Mouse (Mus musculus) megakaryocyte, embryonic 14.5 days (primary cell): ENCODE measurements around the gene Gm45140. TPM values are rescaled to one million over a fixed set of nuclear protein-coding genes. Genes with fewer than 3 reads are reported as not detected.

Experiments used
- H3K27me3 ChIP-seq: replicated peaks from 2 replicates; pipeline ENCODE3; 2012; ENCODE audit warnings: inconsistent platforms
- H3K36me3 ChIP-seq: replicated peaks from 2 replicates; pipeline ENCODE3; 2012; ENCODE audit warnings: low read length, inconsistent platforms, mixed read lengths
- H3K4me1 ChIP-seq: 2 replicates; pipeline ENCODE4 v1.6.1; 2012; ENCODE audit warnings: inconsistent platforms
- H3K4me3 ChIP-seq: replicated peaks from 2 replicates; pipeline ENCODE3; 2012; ENCODE audit warnings: moderate library complexity, mild to moderate bottlenecking, inconsistent platforms
- H3K9me3 ChIP-seq: 2 replicates; pipeline ENCODE4 v1.6.1; 2012; ENCODE audit warnings: inconsistent platforms
- FLI1 ChIP-seq: IDR thresholded peaks from 2 replicates; pipeline ENCODE4 v1.6.1; 2012; ENCODE audit warnings: low read length, inconsistent platforms, mixed read lengths
- GATA1 ChIP-seq: IDR thresholded peaks from 3 replicates; pipeline ENCODE4 v1.6.1; 2012; ENCODE audit warnings: mixed read lengths, low read length, inconsistent platforms, borderline replicate concordance
- polyA plus RNA-seq: library from polyadenylated mRNA; stranded (reverse); fragments of >175 nt; gene quantifications from 2 replicates; pipeline ENCODE4 v1.2.3, GENCODE M21; 2012; ENCODE audit warnings: low replicate concordance; ENCODE audit not compliant: insufficient read depth

Gm45140 gene
- polyA plus RNA-seq, 1 experiment = 13.2 TPM

DNA sequence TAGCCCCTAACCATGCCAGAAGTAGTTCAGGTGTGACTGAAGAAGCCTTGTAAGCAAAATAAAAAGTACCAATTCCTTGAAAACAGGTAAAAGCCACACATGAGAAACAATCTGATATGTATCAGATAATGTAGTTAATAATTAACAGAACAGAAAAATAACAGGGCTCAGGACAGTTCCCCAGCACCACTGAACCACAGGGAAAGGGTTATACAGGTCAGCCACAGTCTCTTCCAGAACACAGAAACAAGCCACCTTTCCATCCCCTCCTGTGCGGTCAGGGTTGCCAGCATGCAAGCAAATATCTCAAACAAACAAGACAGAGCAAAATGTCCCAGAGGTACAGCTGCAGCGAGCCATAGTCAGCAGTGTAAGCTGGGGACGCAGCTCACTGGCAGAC is 76.2 kb downstream of the Gm45140 start:
- H3K27me3 ChIP-seq = peaks cover 4% of the 10 kb centered on the region
- no peak for TF ChIP-seq FLI1
- no peak for TF ChIP-seq GATA1

DNA sequence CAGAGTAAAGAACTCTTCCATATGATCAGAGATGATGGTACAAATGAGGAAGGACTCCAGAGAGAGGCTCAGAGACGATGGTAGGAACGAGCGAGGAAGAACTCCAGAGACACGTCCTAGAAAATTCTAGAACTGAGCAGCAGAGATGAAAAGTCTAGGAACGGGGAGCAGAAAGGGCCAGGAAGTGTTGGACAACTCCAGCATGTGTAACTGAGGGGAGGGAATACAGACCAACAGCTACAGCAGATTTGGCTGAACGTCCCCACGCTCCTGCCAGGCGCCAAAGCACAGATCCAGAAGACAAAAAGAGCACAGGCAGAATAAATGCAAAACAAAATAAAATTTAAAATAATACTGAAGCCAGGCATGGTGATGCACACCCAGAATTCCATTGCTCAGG is 78.7 kb downstream of the Gm45140 start:
- peaks cover 40% of the 10 kb centered on the region for H3K4me1 ChIP-seq
- H3K27me3 ChIP-seq = peaks cover 4% of the 10 kb centered on the region
- H3K9me3 ChIP-seq = 0 out of 2 replicates have a peak, but pooled peaks cover 9% of the 10 kb centered on the region
- TF ChIP-seq GATA1 (no peak), FLI1 (no peak)
- peaks cover 45% of the 10 kb centered on the region for H3K36me3 ChIP-seq
- no peak overlapping the region for H3K4me3 ChIP-seq

More for the DNA sequence above, 76.2 kb downstream of the Gm45140 start:
- peaks cover 32% of the 10 kb centered on the region for H3K4me1 ChIP-seq
- H3K9me3 ChIP-seq = 0 out of 2 replicates have a peak, but pooled peaks cover 5% of the 10 kb centered on the region
- H3K36me3 ChIP-seq = peaks cover 26% of the 10 kb centered on the region
- no peak overlapping the region for H3K4me3 ChIP-seq

DNA sequence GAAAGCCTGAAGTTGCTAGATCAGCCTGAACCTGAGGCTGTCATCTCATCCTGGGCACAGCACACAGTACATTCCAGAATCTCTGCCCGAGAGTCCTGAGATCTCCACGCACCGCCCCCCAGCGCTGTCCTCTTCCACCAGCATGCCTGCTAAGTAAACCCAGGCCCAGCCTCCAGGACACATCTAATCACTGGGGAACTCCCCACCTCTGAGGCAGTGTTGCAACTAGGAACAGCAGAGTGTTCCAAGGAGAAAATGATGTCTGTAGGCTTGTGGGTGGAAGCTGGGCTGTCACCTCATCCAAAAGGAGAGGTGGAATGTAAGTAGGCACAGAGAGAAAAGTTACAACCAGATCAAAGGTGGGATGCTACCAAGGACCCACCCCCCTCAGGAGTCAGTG is 80.4 kb downstream of the Gm45140 start:
- Histone ChIP-seq H3K36me3 (peaks cover 62% of the 10 kb centered on the region), H3K27me3 (peaks cover 4% of the 10 kb centered on the region), H3K9me3 (0 out of 2 replicates have a peak, but pooled peaks cover 9% of the 10 kb centered on the region), H3K4me3 (no peak overlapping the region), H3K4me1 (peaks cover 51% of the 10 kb centered on the region)
- no peak for TF ChIP-seq GATA1
- no peak for TF ChIP-seq FLI1

DNA sequence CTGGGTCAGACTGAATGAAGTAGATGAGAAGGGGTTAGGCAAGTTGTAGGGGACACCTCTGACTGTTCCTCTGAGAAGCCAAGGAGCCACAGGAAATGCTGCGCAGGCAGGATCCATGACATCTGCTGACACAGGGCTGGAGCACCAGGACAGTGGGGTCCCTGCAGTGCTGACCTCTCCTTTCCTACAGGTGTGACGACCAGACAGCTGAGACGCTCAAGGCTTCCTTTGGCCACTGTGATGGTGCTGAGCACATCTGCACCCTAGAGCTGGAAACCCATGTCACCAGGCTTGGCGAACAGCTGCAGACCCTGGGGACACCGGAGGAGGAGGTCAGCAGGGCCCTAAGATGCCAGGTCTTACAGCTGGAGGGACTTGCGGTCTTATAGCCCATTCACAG is 84.0 kb downstream of the Gm45140 start:
- Histone ChIP-seq H3K9me3 (0 out of 2 replicates have a peak, but pooled peaks cover 4% of the 10 kb centered on the region), H3K4me1 (peaks cover 83% of the 10 kb centered on the region), H3K27me3 (peaks cover 2% of the 10 kb centered on the region), H3K36me3 (peaks cover 87% of the 10 kb centered on the region), H3K4me3 (no peak overlapping the region)
- TF ChIP-seq FLI1 (no peak), GATA1 (no peak)

DNA sequence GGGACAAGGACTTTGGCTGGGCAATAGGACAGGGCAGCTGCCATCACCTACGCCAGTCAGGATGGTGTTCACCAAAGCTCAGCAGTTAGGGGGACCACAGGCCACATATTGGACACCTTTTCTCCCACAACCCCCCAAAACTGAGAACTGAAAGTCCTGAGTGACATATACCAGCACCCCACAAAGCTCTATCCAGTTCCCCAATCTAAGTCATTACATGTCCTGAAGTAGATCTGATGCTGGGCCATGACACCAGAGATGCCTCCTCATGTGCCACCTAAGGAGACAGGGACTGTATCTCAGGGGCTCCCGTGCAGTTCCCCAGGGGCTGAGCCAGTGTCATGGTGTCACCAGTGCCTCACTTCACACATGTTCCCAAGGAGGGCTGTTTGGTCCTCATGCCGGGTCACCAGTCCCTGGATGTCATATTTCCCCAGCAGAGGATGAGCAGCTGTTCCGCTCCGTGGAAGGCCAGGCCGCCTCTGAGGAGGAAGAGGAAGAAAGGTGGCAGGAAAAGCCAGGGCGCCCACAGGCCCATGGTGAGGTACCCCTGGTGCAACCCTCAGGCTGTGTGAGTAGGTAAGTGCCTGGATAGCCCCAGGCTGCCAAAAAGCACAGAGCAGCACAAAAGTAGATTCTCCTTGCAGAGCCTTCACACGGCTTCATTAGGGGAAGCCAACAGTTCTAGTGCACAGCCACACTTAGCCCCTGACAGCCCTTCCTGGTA is 85.2 kb downstream of the Gm45140 start:
- H3K9me3 ChIP-seq = 0 out of 2 replicates have a peak, but pooled peaks cover 4% of the 10 kb centered on the region
- H3K27me3 ChIP-seq = peaks cover 2% of the 10 kb centered on the region
- H3K4me1 ChIP-seq = peaks cover 93% of the 10 kb centered on the region
- H3K4me3 ChIP-seq = no peak overlapping the region
- peaks cover 76% of the 10 kb centered on the region for H3K36me3 ChIP-seq
- no peak for TF ChIP-seq GATA1
- TF ChIP-seq FLI1 = no peak

DNA sequence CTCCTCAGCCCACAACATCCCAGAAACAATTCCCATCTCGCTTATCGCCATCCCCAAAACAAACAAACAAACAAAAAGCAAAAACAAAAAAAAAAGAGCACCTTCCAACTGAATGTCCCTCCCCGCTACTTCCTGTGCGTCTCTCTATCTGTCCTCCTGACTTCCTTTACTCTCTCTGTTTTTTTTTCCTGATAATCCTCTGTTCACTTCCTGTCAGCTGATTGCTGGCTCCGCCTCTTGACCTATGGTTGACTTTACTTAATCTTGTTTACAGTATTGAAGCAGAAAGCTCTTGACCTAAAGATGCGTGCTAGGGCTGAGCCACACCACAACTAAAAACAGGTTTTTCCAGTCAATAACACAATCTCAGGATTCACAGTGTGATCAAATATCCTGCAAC is 87.1 kb downstream of the Gm45140 start:
- TF ChIP-seq GATA1 = no peak
- TF ChIP-seq FLI1 = no peak
- H3K36me3 ChIP-seq = peaks cover 65% of the 10 kb centered on the region
- no peaks in the 10 kb centered on the region for H3K27me3 ChIP-seq
- 0 out of 2 replicates have a peak, but pooled peaks cover 4% of the 10 kb centered on the region for H3K9me3 ChIP-seq
- H3K4me1 ChIP-seq = peaks cover 93% of the 10 kb centered on the region
- H3K4me3 ChIP-seq = no peak overlapping the region

DNA sequence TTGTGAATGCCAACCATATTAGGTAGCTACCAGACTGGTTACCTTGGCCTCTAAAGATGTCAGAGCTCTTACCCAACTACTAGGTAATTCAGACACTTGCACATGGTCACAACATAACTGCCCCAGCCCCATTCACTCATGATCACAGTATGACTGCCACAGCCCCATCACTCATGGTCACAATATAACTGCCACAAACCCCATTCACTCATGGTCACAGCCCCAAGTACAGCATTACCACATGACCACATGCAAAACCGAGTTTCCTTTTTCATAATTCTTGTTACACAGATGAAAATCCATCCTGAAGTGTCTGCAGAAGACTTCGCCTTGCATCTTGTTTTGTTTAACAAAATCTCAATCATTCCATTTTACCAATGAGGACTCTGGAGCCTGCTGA is 87.5 kb downstream of the Gm45140 start:
- Histone ChIP-seq H3K9me3 (0 out of 2 replicates have a peak, but pooled peaks cover 3% of the 10 kb centered on the region), H3K27me3 (no peaks in the 10 kb centered on the region), H3K4me3 (peak overlapping the region; percentile 6), H3K4me1 (peaks cover 93% of the 10 kb centered on the region), H3K36me3 (peaks cover 66% of the 10 kb centered on the region)
- TF ChIP-seq FLI1 (no peak), GATA1 (no peak)

DNA sequence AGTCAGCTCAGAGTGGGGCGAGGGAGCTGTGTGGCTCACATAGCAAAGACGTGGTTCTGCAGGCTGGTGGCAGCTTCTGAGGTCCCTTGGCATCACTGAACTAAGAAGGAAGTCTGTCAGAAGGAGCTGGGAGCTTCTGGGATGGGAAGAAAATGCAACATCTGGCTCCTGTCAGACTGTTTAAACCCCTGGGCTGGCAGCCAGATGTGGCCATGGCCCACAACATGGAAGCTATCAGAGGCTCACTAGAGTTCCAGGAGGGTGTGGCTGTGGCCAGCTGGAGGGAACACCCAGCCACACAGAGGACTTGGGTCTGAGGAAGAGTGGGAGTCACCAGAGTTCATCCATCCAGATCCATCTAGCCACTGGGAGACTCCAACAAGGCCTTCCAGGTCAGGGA is 88.7 kb downstream of the Gm45140 start:
- H3K4me1 ChIP-seq = peaks cover 100% of the 10 kb centered on the region

DNA sequence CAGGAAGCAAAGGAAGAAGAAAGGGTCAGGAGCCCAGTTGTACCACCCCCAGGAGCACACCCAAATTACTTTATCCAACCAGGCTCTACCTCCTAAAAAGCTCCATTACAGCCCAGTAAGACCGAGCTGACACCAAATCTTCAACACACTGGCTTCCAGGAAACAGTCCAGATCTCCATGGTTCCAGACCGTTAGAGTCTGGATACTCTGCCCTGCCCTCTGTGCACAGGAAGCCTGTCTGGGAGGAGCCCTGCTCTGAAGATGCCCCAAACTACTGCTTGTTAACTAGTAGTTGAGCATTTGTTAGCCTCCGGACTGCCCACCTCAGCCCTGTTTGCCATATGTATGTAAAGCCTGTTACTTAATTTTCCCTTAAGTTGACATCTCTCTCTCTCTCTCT is 89.5 kb downstream of the Gm45140 start:
- TF ChIP-seq FLI1 = no peak
- TF ChIP-seq GATA1 = no peak
- Histone ChIP-seq H3K4me1 (peaks cover 100% of the 10 kb centered on the region), H3K27me3 (no peaks in the 10 kb centered on the region), H3K9me3 (no peaks in the 10 kb centered on the region), H3K36me3 (peaks cover 64% of the 10 kb centered on the region), H3K4me3 (peak overlapping the region; percentile 46)

More for the DNA sequence above, 88.7 kb downstream of the Gm45140 start:
- Histone ChIP-seq H3K27me3 (no peaks in the 10 kb centered on the region), H3K36me3 (peaks cover 70% of the 10 kb centered on the region), H3K9me3 (no peaks in the 10 kb centered on the region), H3K4me3 (peak overlapping the region; percentile 12)
- TF ChIP-seq FLI1 (no peak), GATA1 (no peak)

DNA sequence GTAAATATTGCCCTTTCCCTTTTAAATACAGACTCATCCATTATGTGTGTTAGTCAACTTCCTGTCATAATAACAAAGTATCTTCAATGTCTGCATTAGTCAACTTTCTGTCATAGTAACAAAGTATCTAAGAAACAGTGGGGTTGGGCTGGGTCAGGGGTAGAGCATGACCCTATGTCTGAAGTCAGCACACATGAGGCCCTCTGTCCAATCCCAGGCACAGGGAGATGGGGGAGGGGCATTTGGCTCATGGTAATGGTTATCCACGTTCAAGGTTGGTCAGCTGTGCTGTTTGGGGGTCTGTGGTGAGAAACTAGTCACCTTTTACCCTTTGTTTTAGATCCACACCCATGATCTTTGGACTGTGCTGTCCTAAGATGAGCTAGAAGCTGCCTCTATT is 90.3 kb downstream of the Gm45140 start:
- Histone ChIP-seq H3K4me3 (peak overlapping the region; percentile 52), H3K27me3 (no peaks in the 10 kb centered on the region), H3K9me3 (no peaks in the 10 kb centered on the region), H3K4me1 (peaks cover 100% of the 10 kb centered on the region), H3K36me3 (peaks cover 64% of the 10 kb centered on the region)
- TF ChIP-seq FLI1 (no peak), GATA1 (no peak)

DNA sequence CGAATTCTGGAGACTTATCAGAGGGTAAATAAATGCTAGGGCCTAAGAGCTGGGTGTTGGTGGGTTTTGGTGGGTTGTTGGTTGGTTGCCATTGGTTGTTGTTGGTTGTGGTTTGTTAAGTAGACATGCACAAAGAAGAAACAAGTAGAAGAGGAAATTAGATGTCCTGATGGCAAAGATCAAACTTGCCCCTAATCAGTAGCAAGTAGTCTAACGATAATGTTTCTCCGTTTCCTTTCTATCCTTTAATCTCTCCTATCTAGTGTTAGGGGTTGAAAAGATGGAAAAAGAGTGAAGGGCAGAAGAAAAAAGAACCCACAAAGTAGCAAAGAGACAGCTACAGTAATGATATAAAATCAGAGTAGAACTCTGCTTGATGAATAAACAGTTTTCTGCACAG is 91.0 kb downstream of the Gm45140 start:
- no peaks in the 10 kb centered on the region for H3K27me3 ChIP-seq
- no peaks in the 10 kb centered on the region for H3K9me3 ChIP-seq
- H3K4me1 ChIP-seq = peaks cover 100% of the 10 kb centered on the region
- H3K4me3 ChIP-seq = no peak overlapping the region
- TF ChIP-seq GATA1 (no peak), FLI1 (no peak)
- H3K36me3 ChIP-seq = peaks cover 62% of the 10 kb centered on the region
